Mouse (Mus musculus): Measurements from ENCODE around the gene Il11ra1.
A peak's percentile ranks its signal among the peaks of the same experiment; 100 is the strongest.
"Not testable (repeated sequence)": the region's sequence is repeated elsewhere in the genome, so short reads cannot be mapped to it uniquely, and the experiment has no call there.

The Il11ra1 gene

GRCm38 (mm10) chr4:41681176-41681575, 18.6 kb upstream of the Il11ra1 start:
- DNase-seq (ENCODE audit: low spot score), result no peak

- no peak for DNase-seq (ENCODE audit: low spot score)
These were observed 17.8 kb upstream of the Il11ra1 start for GRCm38 (mm10) chr4:41681947-41682346.

GRCm38 (mm10) chr4:41682789-41683188, 17.0 kb upstream of the Il11ra1 start:
- DNase-seq (ENCODE audit: low spot score), result no peak

GRCm38 (mm10) chr4:41683303-41683702, 16.5 kb upstream of the Il11ra1 start:
- not testable (repeated sequence) for DNase-seq (ENCODE audit: low spot score)

GRCm38 (mm10) chr4:41684131-41684930, 15.5 kb upstream of the Il11ra1 start:
- DNase-seq (ENCODE audit: low spot score), result not testable (repeated sequence)

- not testable (repeated sequence) for DNase-seq (ENCODE audit: low spot score)
These were observed 14.8 kb upstream of the Il11ra1 start for GRCm38 (mm10) chr4:41684931-41685453.

GRCm38 (mm10) chr4:41685882-41686492, 13.8 kb upstream of the Il11ra1 start:
- DNase-seq (ENCODE audit: low spot score), result not testable (repeated sequence)

- DNase-seq (ENCODE audit: low spot score), result not testable (repeated sequence)
These were observed 11.2 kb upstream of the Il11ra1 start for GRCm38 (mm10) chr4:41688562-41688961.

- not testable (repeated sequence) for DNase-seq (ENCODE audit: low spot score)
These were observed 9.8 kb upstream of the Il11ra1 start for GRCm38 (mm10) chr4:41690014-41690413.

- DNase-seq (ENCODE audit: low spot score), result not testable (repeated sequence)
These were observed 6.3 kb upstream of the Il11ra1 start for GRCm38 (mm10) chr4:41693511-41693910.

- DNase-seq (ENCODE audit: low spot score), result not testable (repeated sequence)
These were observed 4.0 kb upstream of the Il11ra1 start for GRCm38 (mm10) chr4:41695800-41696199.

GRCm38 (mm10) chr4:41696452-41696851, 3.3 kb upstream of the Il11ra1 start:
- DNase-seq (ENCODE audit: low spot score), result not testable (repeated sequence)

GRCm38 (mm10) chr4:41696930-41697841, 2.6 kb upstream of the Il11ra1 start, which contains the start of gene Cntfr:
Gene Cntfr (minus strand): TSS chr4:41697089.
- DNase-seq (ENCODE audit: low spot score), result peak; percentile 83

- not testable (repeated sequence) for DNase-seq (ENCODE audit: low spot score)
These were observed 1.3 kb upstream of the Il11ra1 start for GRCm38 (mm10) chr4:41698421-41699016.

GRCm38 (mm10) chr4:41700224-41700623, 435 bp downstream of the Il11ra1 start:
- DNase-seq (ENCODE audit: low spot score), result not testable (repeated sequence)

- not testable (repeated sequence) for DNase-seq (ENCODE audit: low spot score)
These were observed 2.4 kb downstream of the Il11ra1 start for GRCm38 (mm10) chr4:41702226-41702625.

- DNase-seq (ENCODE audit: low spot score), result no peak
These were observed 4.9 kb downstream of the Il11ra1 start for GRCm38 (mm10) chr4:41704651-41705050.

- no peak for DNase-seq (ENCODE audit: low spot score)
These were observed 6.3 kb downstream of the Il11ra1 start for GRCm38 (mm10) chr4:41705922-41706754.

- peak; percentile 72 for DNase-seq (ENCODE audit: low spot score)
These were observed 7.3 kb downstream of the Il11ra1 start for GRCm38 (mm10) chr4:41707011-41707535.

- DNase-seq (ENCODE audit: low spot score), result no peak
These were observed 8.5 kb downstream of the Il11ra1 start for GRCm38 (mm10) chr4:41708192-41708745.

All from urinary bladder, postnatal 14 days (tissue).